Mouse (Mus musculus) liver, postnatal 0 days (tissue): ENCODE results near the gene Vps72. TPM values are rescaled to one million over a fixed set of nuclear protein-coding genes. Genes with fewer than 3 reads are reported as not detected.
A peak's percentile ranks its signal among the peaks of the same experiment; 100 is the strongest.

Experiments used
- ATAC-seq: fragments of 200-750 bp; cut with Nextera tagmentation; 2 replicates; pipeline ENCODE4 v1.8.0; 2017; ENCODE audit warnings: mild to moderate bottlenecking, moderate library complexity
- DNase-seq: peaks from one replicate; pipeline ENCODE4 v3.0.0-alpha.2; 2016
- H3K27ac ChIP-seq: fragments of 300-500 bp; sonication (generic); 2 replicates; pipeline ENCODE4 v1.5.1; 2014; ENCODE audit warnings: antibody characterized with exemption, moderate library complexity, mild to moderate bottlenecking, low read depth
- H3K27me3 ChIP-seq: fragments of 300-500 bp; sonication (generic); 2 replicates; pipeline ENCODE4 v1.6.1; 2014; ENCODE audit warnings: low read length, control low read depth, mixed read lengths; ENCODE audit not compliant: insufficient read depth
- H3K36me3 ChIP-seq: fragments of 300-500 bp; sonication (generic); replicated peaks from 2 replicates; pipeline ENCODE4 v1.6.1; 2014; ENCODE audit warnings: mild to moderate bottlenecking, control low read depth, low read length, moderate library complexity, mixed read lengths; ENCODE audit not compliant: insufficient read depth
- H3K4me1 ChIP-seq: fragments of 300-500 bp; sonication (generic); 2 replicates; pipeline ENCODE4 v1.6.1; 2014; ENCODE audit warnings: antibody characterized with exemption, mild to moderate bottlenecking, control low read depth; ENCODE audit not compliant: insufficient read depth
- H3K4me2 ChIP-seq: fragments of 300-500 bp; sonication (generic); 2 replicates; pipeline ENCODE4 v1.6.1; 2014; ENCODE audit warnings: low read depth, mild to moderate bottlenecking, low read length, moderate library complexity, mixed read lengths
- H3K4me3 ChIP-seq: fragments of 300-500 bp; sonication (generic); 2 replicates; pipeline ENCODE4 v1.5.1; 2014; ENCODE audit warnings: low read depth, low read length
- H3K9ac ChIP-seq: fragments of 300-500 bp; sonication (generic); replicated peaks from 2 replicates; pipeline ENCODE4 v1.6.1; 2014; ENCODE audit warnings: mild to moderate bottlenecking, moderate library complexity
- H3K9me3 ChIP-seq: fragments of 300-500 bp; sonication (generic); 2 replicates; pipeline ENCODE4 v1.6.1; 2016; ENCODE audit warnings: mild to moderate bottlenecking, control low read depth, low read length, mixed read lengths
- CTCF ChIP-seq: sonication (generic); IDR thresholded peaks from 2 replicates; pipeline ENCODE4 v1.5.1; 2016; ENCODE audit warnings: antibody characterized with exemption, low read depth
- EP300 ChIP-seq: IDR thresholded peaks from 2 replicates; pipeline ENCODE4 v1.6.1; 2016; ENCODE audit warnings: antibody characterized with exemption, low read depth, mild to moderate bottlenecking
- WGBS: fragments of 180-500 bp; shearing (Covaris S2); extraction: QIAGEN DNeasy Blood & Tissue Kit; methylation state at CpG from one replicate; pipeline ENCODE4 v1.1.7; 2014; ENCODE audit not compliant: insufficient replicate concordance; 5-methylcytosine and 5-hydroxymethylcytosine counted together
- polyA plus RNA-seq: library from polyadenylated mRNA; unstranded; fragments of >200 nt; fragmentation: Nextera tagmentation; extraction: Ambion mirVana; gene quantifications from 2 replicates; pipeline ENCODE4 v1.2.1, GENCODE M21; 2015

Gene Vps72
- polyA plus RNA-seq, 1 experiment from 2014 or later = 27.4 TPM

- no peak overlapping the region for H3K9ac ChIP-seq
- H3K27me3 ChIP-seq = no peaks in the 10 kb centered on the region
- peak; percentile 49 for TF ChIP-seq CTCF
- no peak for TF ChIP-seq EP300
- H3K4me3 ChIP-seq = no peak overlapping the region
- peaks cover 23% of the 10 kb centered on the region for H3K4me1 ChIP-seq
- WGBS = 63% methylated on average over 2 of the region's 2 CpGs
- no peak for DNase-seq
- H3K36me3 ChIP-seq = no peaks in the 10 kb centered on the region; the same call in 1 of the 2 replicates
- ATAC-seq = no peak
- H3K9me3 ChIP-seq = no peaks in the 10 kb centered on the region
- H3K4me2 ChIP-seq = no peak overlapping the region
- no peak overlapping the region for H3K27ac ChIP-seq
Measured at GRCm38 (mm10) chr3:95107898-95108297, 2.9 kb upstream of the Vps72 start.

- Histone ChIP-seq H3K36me3 (peaks cover 6% of the 10 kb centered on the region; the same call in 1 of the 2 replicates), H3K4me1 (peaks cover 13% of the 10 kb centered on the region), H3K4me3 (no peak overlapping the region), H3K9ac (no peak overlapping the region), H3K9me3 (no peaks in the 10 kb centered on the region), H3K27me3 (no peaks in the 10 kb centered on the region), H3K27ac (no peak overlapping the region), H3K4me2 (no peak overlapping the region)
- 91% methylated on average over 1 of the region's 1 CpGs for WGBS
- no peak for TF ChIP-seq EP300
- DNase-seq (no peak), ATAC-seq (no peak)
Measured at GRCm38 (mm10) chr3:95112760-95113159, 1.9 kb downstream of the Vps72 start.

- Histone ChIP-seq H3K36me3 (peaks cover 44% of the 10 kb centered on the region), H3K4me1 (peaks cover under 1% of the 10 kb centered on the region)
- TF ChIP-seq EP300 = no peak
- no peak for TF ChIP-seq CTCF
Measured at GRCm38 (mm10) chr3:95117751-95118150, 6.9 kb downstream of the Vps72 start.

GRCm38 (mm10) chr3:95121580-95121979 is 10.8 kb downstream of the Vps72 start:
- Histone ChIP-seq H3K4me1 (peaks cover 8% of the 10 kb centered on the region), H3K9me3 (no peaks in the 10 kb centered on the region), H3K4me2 (no peak overlapping the region), H3K27ac (peak overlapping the region; percentile 60; the same call in 1 of the 2 replicates), H3K27me3 (no peaks in the 10 kb centered on the region), H3K9ac (no peak overlapping the region), H3K36me3 (peaks cover 40% of the 10 kb centered on the region), H3K4me3 (no peak overlapping the region)
- ATAC-seq (peak; percentile 35; the same call in 1 of the 2 replicates), DNase-seq (no peak)
- WGBS = 62% methylated on average over 6 of the region's 6 CpGs
- TF ChIP-seq EP300 (peak; percentile 41; the same call in 1 of the 2 replicates), CTCF (no peak)

More at GRCm38 (mm10) chr3:95117751-95118150, 6.9 kb downstream of the Vps72 start:
- no peak overlapping the region for H3K4me3 ChIP-seq
- 82% methylated on average over 2 of the region's 2 CpGs for WGBS
- no peaks in the 10 kb centered on the region for H3K27me3 ChIP-seq
- H3K9ac ChIP-seq = no peak overlapping the region
- DNase-seq (no peak), ATAC-seq (no peak)
- H3K27ac ChIP-seq = no peak overlapping the region
- no peaks in the 10 kb centered on the region for H3K9me3 ChIP-seq
- no peak overlapping the region for H3K4me2 ChIP-seq

DNA sequence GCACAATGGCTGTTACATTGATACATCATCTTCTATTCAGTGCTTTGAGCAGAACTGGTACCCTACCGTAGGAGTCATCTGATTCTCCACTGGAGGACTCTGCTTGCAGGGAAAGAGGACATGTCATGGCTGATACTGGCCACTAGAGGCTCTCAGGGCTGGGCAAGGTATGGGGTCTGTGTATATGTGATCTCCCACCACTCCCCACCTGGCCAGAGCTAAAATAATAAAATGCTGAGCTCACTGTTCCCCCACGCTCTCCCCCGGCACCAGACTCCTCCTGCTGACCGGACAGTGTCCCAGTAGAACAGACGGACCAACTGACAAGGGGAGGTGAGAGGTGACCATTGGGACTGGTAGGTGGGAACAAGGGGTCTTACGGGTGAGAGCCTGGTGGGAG is 13.4 kb downstream of the Vps72 start, which contains the start of gene Tmod4:
Gene Tmod4 (plus strand): TSS at position 231 of the 400 bp plus-strand sequence.
- Histone ChIP-seq H3K9ac (no peak within 1 kb of the TSS), H3K36me3 (peaks cover 31% of the 10 kb centered on the region), H3K27ac (no peak within 1 kb of the TSS), H3K27me3 (no peaks in the 10 kb centered on the region), H3K9me3 (no peaks in the 10 kb centered on the region), H3K4me1 (peaks cover 8% of the 10 kb centered on the region), H3K4me2 (no peak within 1 kb of the TSS), H3K4me3 (no peak within 1 kb of the TSS)
- TF ChIP-seq CTCF = peak; percentile 65
- no peak for TF ChIP-seq EP300
- WGBS = 58% methylated on average over 6 of the region's 6 CpGs
- ATAC-seq = no peak
- no peak for DNase-seq

DNA sequence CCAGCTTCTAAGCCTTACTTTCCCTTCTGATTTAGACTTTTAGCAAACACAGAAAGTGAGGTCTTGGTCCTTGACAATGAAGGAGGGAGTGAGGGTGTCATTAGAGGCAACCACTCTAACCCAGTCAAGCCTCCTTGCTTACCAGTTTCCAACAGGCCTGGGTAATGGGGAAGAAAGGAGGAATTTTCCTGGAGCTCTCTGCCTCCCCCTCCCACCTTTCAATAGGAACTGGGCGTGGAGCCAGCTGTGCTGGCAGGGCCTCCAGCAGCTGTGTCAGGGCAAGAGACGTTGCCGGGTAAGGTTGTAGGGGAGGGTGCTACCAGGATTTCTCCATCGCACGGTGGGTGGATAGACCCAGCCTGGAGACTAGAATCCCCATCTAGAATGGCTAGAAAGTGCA is 14.2 kb downstream of the Vps72 start:
- peak; percentile 60 for DNase-seq
- H3K27ac ChIP-seq = no peak overlapping the region
- no peak overlapping the region for H3K4me3 ChIP-seq
- no peak for TF ChIP-seq CTCF
- TF ChIP-seq EP300 = no peak
- H3K9ac ChIP-seq = no peak overlapping the region
- WGBS = 40% methylated on average over 5 of the region's 5 CpGs
- peaks cover 29% of the 10 kb centered on the region for H3K36me3 ChIP-seq
- H3K4me2 ChIP-seq = no peak overlapping the region
- no peaks in the 10 kb centered on the region for H3K27me3 ChIP-seq
- ATAC-seq = peak; percentile 34; the same call in 1 of the 2 replicates
- H3K4me1 ChIP-seq = peaks cover 8% of the 10 kb centered on the region
- no peaks in the 10 kb centered on the region for H3K9me3 ChIP-seq

DNA sequence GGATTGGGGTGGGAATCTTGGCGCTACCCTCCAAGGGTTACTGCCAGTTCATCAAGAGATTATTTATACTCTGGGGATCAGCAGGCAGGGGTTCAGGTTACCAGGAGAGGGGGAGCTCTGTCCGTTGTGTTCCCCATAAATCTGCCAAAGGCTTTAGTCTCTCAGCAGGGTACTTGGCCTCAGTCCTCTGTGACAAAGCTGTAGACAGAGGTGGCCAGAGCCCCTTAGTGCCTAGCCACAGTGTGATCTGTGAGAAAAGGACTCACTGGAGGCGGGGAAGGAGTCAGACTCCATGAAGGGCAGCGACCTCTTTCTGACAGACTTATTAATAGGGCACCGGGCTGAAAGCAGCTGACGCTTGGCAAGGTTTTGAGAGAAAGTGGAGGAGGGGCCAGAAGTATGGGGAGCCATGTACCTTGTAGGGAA is 18.4 kb downstream of the Vps72 start:
- Histone ChIP-seq H3K36me3 (peaks cover 20% of the 10 kb centered on the region), H3K27ac (no peak overlapping the region), H3K27me3 (no peaks in the 10 kb centered on the region), H3K4me3 (no peak overlapping the region), H3K4me1 (peaks cover 13% of the 10 kb centered on the region), H3K4me2 (no peak overlapping the region), H3K9ac (no peak overlapping the region), H3K9me3 (no peaks in the 10 kb centered on the region)
- 66% methylated on average over 6 of the region's 6 CpGs for WGBS
- DNase-seq (no peak), ATAC-seq (no peak)
- no peak for TF ChIP-seq CTCF
- TF ChIP-seq EP300 = no peak
